In genomic region chr17:71002744-71003094, GRCm38 (mm10) we compare ENCODE assay signal across 8 mouse cellular contexts. TPM values are rescaled to one million over a fixed set of nuclear protein-coding genes. Genes with fewer than 3 reads are reported as not detected.
DNase-seq lines count a peak whose midpoint lies in the region; ATAC-seq and TF ChIP-seq lines count a peak whose summit lies in the region.

Gene Myl12a, minus strand, starts transcription at chr17:71002878.

- 10% methylated on average over 14 of the region's 14 CpGs for WGBS in midbrain, embryonic 13.5 days

- peak within 1 kb of the TSS; percentile 67 for H3K4me3 ChIP-seq in bone marrow macrophage, adult 2 months (ENCODE audit: insufficient read depth, low read length)
- H3K4me3 ChIP-seq in midbrain, embryonic 13.5 days (replicated peaks) = peak within 1 kb of the TSS; percentile 89

- H3K27me3 ChIP-seq in midbrain, embryonic 13.5 days = no peaks in the 10 kb centered on the region

- DNase-seq in layer of hippocampus, adult 18-20 months (ENCODE audit: low spot score in 2 of 2) = no peak
- no peak for DNase-seq in layer of hippocampus, adult 9-10 months (ENCODE audit: low spot score)
- DNase-seq in gonadal fat pad, adult 2 months (ENCODE audit: low read depth) = no peak
- no peak for DNase-seq in layer of hippocampus, postnatal 10 days (ENCODE audit: low spot score in 2 of 2)
- DNase-seq in adipocyte (ENCODE audit: low spot score) = no peak
- DNase-seq in cerebellum, adult 18-20 months = no peak

- TF ChIP-seq POLR2A in bone marrow macrophage, adult 2 months (IDR thresholded peaks at IDR 0.05; ENCODE audit: borderline replicate concordance, low read depth, low read length) = no peak

- no peak for TF ChIP-seq CTCF in bone marrow macrophage, adult 2 months (IDR thresholded peaks at IDR 0.05; ENCODE audit: low read depth, low read length)

- H3K36me3 ChIP-seq in midbrain, embryonic 13.5 days = no peaks in the 10 kb centered on the region

- H3K4me1 ChIP-seq in bone marrow macrophage, adult 2 months (ENCODE audit: control insufficient read depth, insufficient read depth, low read length) = peaks cover 27% of the 10 kb centered on the region
- H3K4me1 ChIP-seq in midbrain, embryonic 13.5 days (replicated peaks) = peaks cover 19% of the 10 kb centered on the region

- peak within 1 kb of the TSS; percentile 87 for H3K4me2 ChIP-seq in midbrain, embryonic 13.5 days (replicated peaks)

- H3K27ac ChIP-seq in bone marrow macrophage, adult 2 months (ENCODE audit: insufficient read depth, low read depth, low read length) = peak within 1 kb of the TSS; percentile 95
- peak within 1 kb of the TSS; percentile 96 for H3K27ac ChIP-seq in midbrain, embryonic 13.5 days

- ATAC-seq in midbrain, embryonic 13.5 days = no peak; the same call in 1 of the 2 replicates

- H3K9me3 ChIP-seq in midbrain, embryonic 13.5 days = no peaks in the 10 kb centered on the region

- H3K9ac ChIP-seq in midbrain, embryonic 13.5 days (replicated peaks) = peak within 1 kb of the TSS; percentile 80

RNA-seq across cellular contexts. Expression of gene Myl12a, which starts in this region (rescaled TPM):
- 10 to 100 TPM; 36.0 to 37.1 TPM for total RNA-seq in layer of hippocampus, adult 18-20 months (2021)
- polyA plus RNA-seq in bone marrow macrophage, adult 2 months (2012; ENCODE audit: insufficient read depth, insufficient read length, missing spikeins) = 266 and 277 TPM in 2 replicates
- 182 and 237 TPM in 2 replicates for polyA plus RNA-seq in gonadal fat pad, adult 2 months (2012; rRNA removed)
- 10 to 100 TPM; 53.4 to 54.1 TPM for total RNA-seq in layer of hippocampus, postnatal 10 days (2021)
- 141 and 154 TPM in 2 replicates for polyA plus RNA-seq in midbrain, embryonic 13.5 days (2015; fragmentation: Nextera tagmentation; extraction: Ambion mirVana)
